Mouse (Mus musculus): ENCODE data around the gene Adad2. TPM values are rescaled to one million over a fixed set of nuclear protein-coding genes. Genes with fewer than 3 reads are reported as not detected.

Gene Adad2
- polyA plus RNA-seq (2016; fragmentation: Nextera tagmentation; extraction: Ambion mirVana), result 0.09 and 0.13 TPM in 2 replicates

- peaks cover 4% of the 10 kb centered on the region; the same call in 1 of the 2 replicates for H3K27me3 ChIP-seq
- H3K9ac ChIP-seq, result no peak within 1 kb of the TSS
- no peaks in the 10 kb centered on the region for H3K4me1 ChIP-seq
- 81% methylated on average over 26 of the region's 26 CpGs for WGBS
- no peak within 1 kb of the TSS for H3K4me2 ChIP-seq
- H3K27ac ChIP-seq, result no peak within 1 kb of the TSS
- no peak for ATAC-seq (ENCODE audit: low FRiP score)
- no peaks in the 10 kb centered on the region for H3K36me3 ChIP-seq (replicated peaks)
- H3K9me3 ChIP-seq, result no peaks in the 10 kb centered on the region
- H3K4me3 ChIP-seq (replicated peaks), result no peak within 1 kb of the TSS
Observed at GRCm38 (mm10) chr8:119612471-119612870, at the start of gene Adad2. Gene Adad2, plus strand, starts transcription at chr8:119612747.

GRCm38 (mm10) chr8:119563849-119564251, 48.7 kb upstream of the Adad2 start:
- H3K9ac ChIP-seq, result no peak overlapping the region
- peaks cover 59% of the 10 kb centered on the region for H3K36me3 ChIP-seq (replicated peaks)
- ATAC-seq (ENCODE audit: low FRiP score), result no peak
- WGBS, result 95% methylated on average over 14 of the region's 14 CpGs
- no peaks in the 10 kb centered on the region for H3K27me3 ChIP-seq
- no peak overlapping the region for H3K4me3 ChIP-seq (replicated peaks)
- no peak overlapping the region for H3K4me2 ChIP-seq
- no peak overlapping the region for H3K27ac ChIP-seq
- H3K9me3 ChIP-seq, result no peaks in the 10 kb centered on the region
- H3K4me1 ChIP-seq, result peaks cover 5% of the 10 kb centered on the region; the same call in 1 of the 2 replicates

- H3K36me3 ChIP-seq (replicated peaks), result peaks cover 59% of the 10 kb centered on the region
- H3K9me3 ChIP-seq, result no peaks in the 10 kb centered on the region
- H3K27ac ChIP-seq, result no peak overlapping the region
- H3K27me3 ChIP-seq, result no peaks in the 10 kb centered on the region
- no peak overlapping the region for H3K9ac ChIP-seq
- 82% methylated on average over 11 of the region's 11 CpGs for WGBS
- H3K4me2 ChIP-seq, result no peak overlapping the region
- H3K4me3 ChIP-seq (replicated peaks), result no peak overlapping the region
- no peak for ATAC-seq (ENCODE audit: low FRiP score)
- H3K4me1 ChIP-seq, result peaks cover 3% of the 10 kb centered on the region; the same call in 1 of the 2 replicates
Observed at GRCm38 (mm10) chr8:119566367-119566766, 46.2 kb upstream of the Adad2 start.

GRCm38 (mm10) chr8:119568251-119568650, 44.3 kb upstream of the Adad2 start:
- ATAC-seq (ENCODE audit: low FRiP score), result no peak
- Histone ChIP-seq H3K36me3 (replicated peaks) (peaks cover 42% of the 10 kb centered on the region), H3K9ac (no peak overlapping the region), H3K9me3 (no peaks in the 10 kb centered on the region), H3K4me2 (no peak overlapping the region), H3K4me1 (peaks cover 8% of the 10 kb centered on the region), H3K27ac (no peak overlapping the region), H3K27me3 (no peaks in the 10 kb centered on the region), H3K4me3 (replicated peaks) (no peak overlapping the region)
- 89% methylated on average over 9 of the region's 9 CpGs for WGBS

- no peaks in the 10 kb centered on the region for H3K9me3 ChIP-seq
- no peak overlapping the region for H3K27ac ChIP-seq
- H3K36me3 ChIP-seq (replicated peaks), result peaks cover 35% of the 10 kb centered on the region
- no peak overlapping the region for H3K4me2 ChIP-seq
- peaks cover 15% of the 10 kb centered on the region for H3K4me1 ChIP-seq
- no peak for ATAC-seq (ENCODE audit: low FRiP score)
- H3K4me3 ChIP-seq (replicated peaks), result no peak overlapping the region
- H3K9ac ChIP-seq, result no peak overlapping the region
- no peaks in the 10 kb centered on the region for H3K27me3 ChIP-seq
- 72% methylated on average over 7 of the region's 7 CpGs for WGBS
Observed at GRCm38 (mm10) chr8:119568951-119569350, 43.6 kb upstream of the Adad2 start.

GRCm38 (mm10) chr8:119569881-119570280, 42.7 kb upstream of the Adad2 start:
- ATAC-seq (ENCODE audit: low FRiP score), result no peak
- Histone ChIP-seq H3K4me3 (replicated peaks) (no peak overlapping the region), H3K27me3 (no peaks in the 10 kb centered on the region), H3K27ac (no peak overlapping the region), H3K4me1 (peaks cover 21% of the 10 kb centered on the region), H3K9ac (no peak overlapping the region), H3K9me3 (no peaks in the 10 kb centered on the region), H3K36me3 (replicated peaks) (peaks cover 26% of the 10 kb centered on the region), H3K4me2 (no peak overlapping the region)
- WGBS, result 29% methylated on average over 4 of the region's 4 CpGs

- no peaks in the 10 kb centered on the region for H3K9me3 ChIP-seq
- H3K4me3 ChIP-seq (replicated peaks), result no peak overlapping the region
- H3K36me3 ChIP-seq (replicated peaks), result peaks cover 14% of the 10 kb centered on the region
- H3K4me1 ChIP-seq, result peaks cover 21% of the 10 kb centered on the region
- no peak overlapping the region for H3K4me2 ChIP-seq
- WGBS, result 90% methylated on average over 6 of the region's 6 CpGs
- H3K27me3 ChIP-seq, result peaks cover 6% of the 10 kb centered on the region
- no peak overlapping the region for H3K9ac ChIP-seq
- no peak for ATAC-seq (ENCODE audit: low FRiP score)
- no peak overlapping the region for H3K27ac ChIP-seq
Observed at GRCm38 (mm10) chr8:119571135-119571534, 41.4 kb upstream of the Adad2 start.

- peaks cover 21% of the 10 kb centered on the region for H3K4me1 ChIP-seq
- peaks cover 17% of the 10 kb centered on the region for H3K27me3 ChIP-seq
- H3K27ac ChIP-seq, result no peak overlapping the region
- H3K9me3 ChIP-seq, result no peaks in the 10 kb centered on the region
- peaks cover 6% of the 10 kb centered on the region for H3K36me3 ChIP-seq (replicated peaks)
- no peak overlapping the region for H3K4me3 ChIP-seq (replicated peaks)
- no peak overlapping the region for H3K9ac ChIP-seq
- 91% methylated on average over 4 of the region's 4 CpGs for WGBS
- ATAC-seq (ENCODE audit: low FRiP score), result no peak
- no peak overlapping the region for H3K4me2 ChIP-seq
Observed at GRCm38 (mm10) chr8:119572411-119572810, 40.1 kb upstream of the Adad2 start.

- Histone ChIP-seq H3K27me3 (peaks cover 28% of the 10 kb centered on the region), H3K4me1 (peaks cover 21% of the 10 kb centered on the region), H3K9ac (peak within 1 kb of the TSS; percentile 88), H3K36me3 (replicated peaks) (no peaks in the 10 kb centered on the region), H3K4me3 (replicated peaks) (peak within 1 kb of the TSS; percentile 87), H3K4me2 (peak within 1 kb of the TSS; percentile 91), H3K27ac (peak within 1 kb of the TSS; percentile 80), H3K9me3 (no peaks in the 10 kb centered on the region)
- under 1% methylated on average over 79 of the region's 97 CpGs for WGBS
- peak; percentile 92 for ATAC-seq (ENCODE audit: low FRiP score)
Observed at GRCm38 (mm10) chr8:119574437-119575365, 37.8 kb upstream of the Adad2 start, which contains the start of the genes Hsdl1 and Dnaaf1. Gene Hsdl1, minus strand, starts transcription at chr8:119575183. Gene Dnaaf1, plus strand, starts transcription at chr8:119575235.

GRCm38 (mm10) chr8:119575366-119575726, 37.2 kb upstream of the Adad2 start:
- H3K4me2 ChIP-seq, result peak overlapping the region; percentile 91
- peak overlapping the region; percentile 87 for H3K4me3 ChIP-seq (replicated peaks)
- no peak overlapping the region for H3K27ac ChIP-seq
- H3K27me3 ChIP-seq, result peaks cover 28% of the 10 kb centered on the region
- ATAC-seq (ENCODE audit: low FRiP score), result peak; percentile 69
- H3K4me1 ChIP-seq, result peaks cover 19% of the 10 kb centered on the region
- peak overlapping the region; percentile 88 for H3K9ac ChIP-seq
- no peaks in the 10 kb centered on the region for H3K36me3 ChIP-seq (replicated peaks)
- WGBS, result 3% methylated on average over 16 of the region's 16 CpGs
- H3K9me3 ChIP-seq, result no peaks in the 10 kb centered on the region

GRCm38 (mm10) chr8:119579096-119579495, 33.5 kb upstream of the Adad2 start:
- no peak for ATAC-seq (ENCODE audit: low FRiP score)
- Histone ChIP-seq H3K27me3 (peaks cover 28% of the 10 kb centered on the region), H3K36me3 (replicated peaks) (no peaks in the 10 kb centered on the region), H3K4me2 (no peak overlapping the region), H3K9ac (no peak overlapping the region), H3K27ac (no peak overlapping the region), H3K4me1 (peaks cover 4% of the 10 kb centered on the region), H3K9me3 (no peaks in the 10 kb centered on the region), H3K4me3 (replicated peaks) (no peak overlapping the region)
- 46% methylated on average over 13 of the region's 13 CpGs for WGBS

- Histone ChIP-seq H3K4me3 (replicated peaks) (no peak overlapping the region), H3K36me3 (replicated peaks) (no peaks in the 10 kb centered on the region), H3K9ac (no peak overlapping the region), H3K27me3 (peaks cover 27% of the 10 kb centered on the region), H3K4me2 (no peak overlapping the region), H3K27ac (no peak overlapping the region), H3K4me1 (no peaks in the 10 kb centered on the region), H3K9me3 (no peaks in the 10 kb centered on the region)
- 87% methylated on average over 5 of the region's 5 CpGs for WGBS
- ATAC-seq (ENCODE audit: low FRiP score), result no peak
Observed at GRCm38 (mm10) chr8:119580441-119581161, 31.9 kb upstream of the Adad2 start.

Measured in forebrain, embryonic 12.5 days (tissue).